Mouse (Mus musculus) left cerebral cortex, adult 6 months (tissue): ENCODE data around the gene Tnni2. TPM values are rescaled to one million over a fixed set of nuclear protein-coding genes. Genes with fewer than 3 reads are reported as not detected.

ENCODE experiments used
- long read RNA-seq, 2 experiments: library from polyadenylated mRNA; unstranded; transcript quantifications; one replicate each; pipeline ENCODE4 v2.0.0; 2019 to 2020
- polyA plus RNA-seq: library from polyadenylated mRNA; unstranded; fragments of <200 nt; fragmentation: Nextera tagmentation; gene quantifications from 2 replicates; pipeline ENCODE4 v1.2.3, GENCODE M21; 2021

Tnni2 gene
- 0.99 and 1.4 TPM in 2 replicates for polyA plus RNA-seq
- long read RNA-seq, experiment 1: 0 reads
- long read RNA-seq, experiment 2, partial matches to known transcripts: 1 of 1 reads
- long read RNA-seq, experiment 2, other reads (novel, unspliced or antisense): 0 of 1 reads

DNA sequence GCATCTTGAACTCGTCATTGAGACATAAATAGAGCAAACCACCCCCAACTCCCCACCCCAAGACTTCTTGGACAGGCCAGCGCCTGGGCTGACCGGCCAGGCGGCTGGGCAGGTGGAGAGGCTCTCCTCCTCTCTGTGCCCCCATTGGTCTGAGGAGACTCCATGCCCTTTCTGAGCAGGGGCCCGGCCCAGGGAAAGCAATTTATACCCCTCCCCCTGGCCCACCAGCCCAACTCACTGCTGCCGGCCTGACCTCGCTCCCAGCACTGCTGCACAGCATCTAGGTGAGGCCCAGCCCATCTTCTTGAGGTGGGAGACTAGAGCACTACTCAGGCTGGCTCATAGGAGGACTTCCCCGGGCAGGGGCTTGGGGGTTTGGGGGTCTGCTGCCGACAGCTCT lies at the start of gene Tnni2:
Tnni2 (plus strand) TSS at position 224 of the 400 bp plus-strand sequence.

DNA sequence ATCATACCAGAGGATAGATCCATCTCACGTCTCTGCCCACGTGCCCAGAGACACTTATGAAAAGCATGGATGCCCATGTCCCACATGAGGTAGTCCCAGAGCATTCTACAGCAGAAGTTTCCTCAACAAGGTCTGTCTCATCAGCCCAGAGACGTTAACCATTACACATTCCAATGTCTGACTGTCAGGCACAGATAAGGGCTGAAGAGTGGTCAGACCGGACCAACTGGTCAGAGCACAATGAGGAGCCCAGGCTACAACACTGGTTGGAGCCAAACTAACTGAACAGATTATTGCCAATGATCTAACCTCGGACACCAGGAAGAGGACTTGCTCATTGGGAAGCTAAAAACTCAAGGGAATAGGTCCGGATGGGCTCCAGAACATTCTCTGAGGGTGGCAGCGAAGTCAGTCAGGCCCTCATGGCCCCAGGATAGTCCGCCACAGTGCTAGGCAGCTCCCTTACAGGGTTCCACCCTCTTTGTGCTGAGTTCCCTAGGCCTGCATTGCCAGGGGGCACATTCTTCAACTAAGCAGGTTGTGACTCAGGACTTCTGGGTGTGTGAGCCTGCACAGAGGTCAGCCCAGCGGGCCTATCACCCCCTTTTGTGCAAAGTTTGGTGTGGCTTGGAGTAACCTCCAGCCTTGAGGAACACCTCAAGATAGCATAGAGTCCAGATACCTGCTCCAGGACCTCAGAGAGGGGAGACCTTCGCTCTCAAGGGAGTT lies 7.3 kb upstream of the Tnni2 start, which contains the start of gene Syt8:
Syt8 (plus strand) TSS at position 714 of the 729 bp plus-strand sequence.

DNA sequence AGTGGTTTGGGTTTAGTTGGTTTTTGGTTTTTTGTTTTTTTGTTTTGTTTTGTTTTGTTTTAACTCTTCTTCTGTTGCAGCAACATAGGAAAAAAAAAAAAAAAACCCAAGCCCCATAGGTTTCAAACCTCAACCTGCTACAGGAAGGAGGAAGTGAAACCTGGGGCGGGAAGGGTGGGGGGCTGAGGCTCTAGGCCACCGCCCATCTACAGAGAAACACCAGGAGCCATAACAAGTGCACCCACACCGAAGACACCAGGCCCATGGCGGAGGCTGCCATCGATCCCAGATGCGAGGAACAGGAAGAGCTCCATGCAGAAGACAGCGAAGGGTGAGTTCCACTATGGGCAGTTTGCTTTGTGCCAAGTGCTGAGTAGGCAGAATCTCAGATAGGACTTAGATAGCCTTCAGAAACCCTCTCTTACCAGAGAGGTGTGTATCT lies 19.0 kb downstream of the Tnni2 start, which contains the start of gene Lsp1:
Lsp1 (plus strand) TSS at position 174 of the 442 bp plus-strand sequence.

Other genes with a start within 250 kb of the Tnni2 start
- gene Krtap5-3, start 240.4 kb upstream of the Tnni2 start, polyA plus RNA-seq: not detected in 2 replicates
- not detected in 2 replicates for gene Gm7579, start 229.9 kb upstream of the Tnni2 start, polyA plus RNA-seq
- gene Krtap5-5, start 211.8 kb upstream of the Tnni2 start, polyA plus RNA-seq: not detected in 2 replicates
- gene Gm40460, start 200.7 kb upstream of the Tnni2 start, polyA plus RNA-seq: not detected in 2 replicates
- not detected in 2 replicates for gene Gm2431, start 183.5 kb upstream of the Tnni2 start, polyA plus RNA-seq
- gene Gm4559, start 167.4 kb upstream of the Tnni2 start, polyA plus RNA-seq: not detected in 2 replicates
- not detected in 2 replicates for gene Krtap5-1, start 144.7 kb upstream of the Tnni2 start, polyA plus RNA-seq
- gene Krtap5-4, start 138.3 kb upstream of the Tnni2 start, polyA plus RNA-seq: not detected in 2 replicates
- 30.4 and 46.7 TPM in 2 replicates for gene Ifitm10, start 68.1 kb upstream of the Tnni2 start, polyA plus RNA-seq
- gene Gm49369, start 59.1 kb upstream of the Tnni2 start, polyA plus RNA-seq: not detected in 2 replicates
- gene Ctsd, start 53.8 kb upstream of the Tnni2 start, polyA plus RNA-seq: 400 and 569 TPM in 2 replicates
- gene Syt8, start 7.0 kb upstream of the Tnni2 start, polyA plus RNA-seq: not detected in 2 replicates
- 3.4 and 4.0 TPM in 2 replicates for gene Lsp1, start 19.0 kb downstream of the Tnni2 start, polyA plus RNA-seq
- 0.30 TPM in 1 of 2 replicates, not detected in the other for gene Tnnt3, start 57.0 kb downstream of the Tnni2 start, polyA plus RNA-seq
- gene Mrpl23, start 90.9 kb downstream of the Tnni2 start, polyA plus RNA-seq: 30.3 and 54.8 TPM in 2 replicates
- 5.7 and 16.9 TPM in 2 replicates for gene Igf2, start 225.0 kb downstream of the Tnni2 start, polyA plus RNA-seq
- 0.03 TPM in 1 of 2 replicates, not detected in the other for gene Gm49394, start 228.1 kb downstream of the Tnni2 start, polyA plus RNA-seq